Comparison of ENCODE assay signal across 10 mouse cellular contexts in genomic region chr3:152213416-152213815, GRCm38 (mm10). TPM values are rescaled to one million over a fixed set of nuclear protein-coding genes. Genes with fewer than 3 reads are reported as not detected.
DNase-seq lines count a peak whose midpoint lies in the region; ATAC-seq and TF ChIP-seq lines count a peak whose summit lies in the region.
"Had no signal": no experiment of that assay in that cellular context is flagged by ENCODE, and none has a peak within 500 bp of the region (broad histone marks: within the 10 kb centered on the region; RNA-seq: fewer than 3 reads in every experiment).

No protein-coding gene starts in this region.

- no peak overlapping the region for H3K27ac ChIP-seq in liver, embryonic 11.5 days (ENCODE audit: low read depth, low read length)
- no peak overlapping the region for H3K27ac ChIP-seq in embryonic fibroblast, embryonic 13.5 days (ENCODE audit: insufficient read depth, low read length)
- no peak overlapping the region for H3K27ac ChIP-seq in limb, embryonic 10.5 days
- no peak overlapping the region for H3K27ac ChIP-seq in neural tube, embryonic 12.5 days

- intact Hi-C loops in gastrocnemius, postnatal 14 days (cut with DNase I; ENCODE audit: low total_unique reads) = no loop called here

- TF ChIP-seq CTCF in embryonic fibroblast, embryonic 13.5 days (IDR thresholded peaks at IDR 0.05; ENCODE audit: borderline replicate concordance, insufficient read depth, low read length) = no peak

- DNase-seq in liver, embryonic 11.5 days (ENCODE audit: low spot score) = no peak
- DNase-seq in liver = no peak
- DNase-seq in limb, embryonic 10.5 days (ENCODE audit: low spot score) = no peak
- no peak for DNase-seq in adrenal gland, postnatal 36 days
- no peak for DNase-seq in urinary bladder, adult 2 months (ENCODE audit: low spot score)
- DNase-seq in gastrocnemius, postnatal 14 days = no peak

- WGBS in liver, embryonic 11.5 days = 47% methylated on average over 3 of the region's 3 CpGs
- 82% methylated on average over 3 of the region's 3 CpGs for WGBS in limb, embryonic 10.5 days
- 74% methylated on average over 3 of the region's 3 CpGs for WGBS in neural tube, embryonic 12.5 days

- H3K4me2 ChIP-seq in liver, embryonic 11.5 days = peak overlapping the region; percentile 95
- peak overlapping the region; percentile 97 for H3K4me2 ChIP-seq in neural tube, embryonic 12.5 days (replicated peaks)

- no peaks in the 10 kb centered on the region for H3K27me3 ChIP-seq in liver, embryonic 11.5 days (replicated peaks; ENCODE audit: control insufficient read depth, insufficient read depth, low read length)
- no peaks in the 10 kb centered on the region for H3K27me3 ChIP-seq in limb, embryonic 10.5 days (ENCODE audit: low read depth, poor library complexity, severe bottlenecking)
- no peaks in the 10 kb centered on the region for H3K27me3 ChIP-seq in neural tube, embryonic 12.5 days (replicated peaks)
- H3K27me3 ChIP-seq: Patski had no signal

- no peak overlapping the region; the same call in 1 of the 2 replicates for H3K9ac ChIP-seq in liver, embryonic 11.5 days (ENCODE audit: low read depth, low read length)
- 0 out of 2 replicates have a peak overlapping the region, but pooled peaks have one; percentile 17 for H3K9ac ChIP-seq in neural tube, embryonic 12.5 days

- H3K36me3 ChIP-seq in liver, embryonic 11.5 days (ENCODE audit: control insufficient read depth, insufficient read depth, low read length) = peaks cover 30% of the 10 kb centered on the region
- peaks cover 60% of the 10 kb centered on the region for H3K36me3 ChIP-seq in limb, embryonic 10.5 days
- H3K36me3 ChIP-seq in neural tube, embryonic 12.5 days = peaks cover 27% of the 10 kb centered on the region

- no peak for TF ChIP-seq POLR2A in embryonic fibroblast, embryonic 13.5 days (IDR thresholded peaks at IDR 0.05; ENCODE audit: low read depth, low read length)

- H3K4me3 ChIP-seq in liver, embryonic 11.5 days (ENCODE audit: low read depth, low read length) = peak overlapping the region; percentile 11; the same call in 1 of the 2 replicates
- H3K4me3 ChIP-seq in embryonic fibroblast, embryonic 13.5 days (ENCODE audit: insufficient read depth, low read length) = peak overlapping the region; percentile 26
- peak overlapping the region; percentile 98 for H3K4me3 ChIP-seq in limb, embryonic 10.5 days
- H3K4me3 ChIP-seq in neural tube, embryonic 12.5 days = no peak overlapping the region

- no peaks in the 10 kb centered on the region for H3K9me3 ChIP-seq in liver, embryonic 11.5 days (ENCODE audit: control insufficient read depth, low read length)
- H3K9me3 ChIP-seq in limb, embryonic 10.5 days (replicated peaks) = no peaks in the 10 kb centered on the region
- H3K9me3 ChIP-seq in neural tube, embryonic 12.5 days = no peaks in the 10 kb centered on the region

- H3K4me1 ChIP-seq in liver, embryonic 11.5 days (replicated peaks; ENCODE audit: control insufficient read depth, insufficient read depth, low read length) = peaks cover 25% of the 10 kb centered on the region
- 0 out of 2 replicates have a peak, but pooled peaks cover 2% of the 10 kb centered on the region for H3K4me1 ChIP-seq in embryonic fibroblast, embryonic 13.5 days (ENCODE audit: control insufficient read depth, insufficient read depth, low read length)
- peaks cover 30% of the 10 kb centered on the region for H3K4me1 ChIP-seq in limb, embryonic 10.5 days
- H3K4me1 ChIP-seq in neural tube, embryonic 12.5 days = peaks cover 24% of the 10 kb centered on the region

- no peak for ATAC-seq in liver, embryonic 11.5 days (replicated peaks; ENCODE audit: low FRiP score)
- ATAC-seq in neural tube, embryonic 12.5 days (ENCODE audit: low FRiP score, low read depth) = no peak
- ATAC-seq: Patski had no signal

RNA-seq across cellular contexts. Expression of gene Fubp1, which starts 3.2 kb away (rescaled TPM):
- 234 and 253 TPM in 2 replicates for polyA plus RNA-seq in liver, embryonic 11.5 days (2014; fragmentation: Nextera tagmentation; extraction: Ambion mirVana)
- polyA plus RNA-seq in embryonic fibroblast, embryonic 13.5 days (2011; ENCODE audit: insufficient read length, low read depth, missing spikeins) = 138 and 142 TPM in 2 replicates
- 412 and 467 TPM in 2 replicates for polyA plus RNA-seq in limb, embryonic 10.5 days (2016; fragmentation: Nextera tagmentation; extraction: Ambion mirVana)
- polyA plus RNA-seq in neural tube, embryonic 12.5 days (2016; fragmentation: Nextera tagmentation; extraction: Ambion mirVana) = 337 and 352 TPM in 2 replicates
- 100 to 1,000 TPM; 117 to 140 TPM for total RNA-seq in adrenal gland, postnatal 36 days (2021)
- 57.6 and 74.3 TPM in 2 replicates for polyA plus RNA-seq in urinary bladder, adult 2 months (2012; rRNA removed)
- 10 to 100 TPM; 31.5 to 35.2 TPM for total RNA-seq in gastrocnemius, postnatal 14 days (2021)

RNA-seq across cellular contexts. Expression of gene Dnajb4, which starts 3.3 kb away (rescaled TPM):
- 29.7 and 33.1 TPM in 2 replicates for polyA plus RNA-seq in liver, embryonic 11.5 days (2014; fragmentation: Nextera tagmentation; extraction: Ambion mirVana)
- polyA plus RNA-seq in embryonic fibroblast, embryonic 13.5 days (2011; ENCODE audit: insufficient read length, low read depth, missing spikeins) = 94.2 and 127 TPM in 2 replicates
- 14.0 and 20.7 TPM in 2 replicates for polyA plus RNA-seq in limb, embryonic 10.5 days (2016; fragmentation: Nextera tagmentation; extraction: Ambion mirVana)
- 30.3 and 31.5 TPM in 2 replicates for polyA plus RNA-seq in neural tube, embryonic 12.5 days (2016; fragmentation: Nextera tagmentation; extraction: Ambion mirVana)
- total RNA-seq in adrenal gland, postnatal 36 days (2021) = 10 to 100 TPM; 43.4 to 58.1 TPM
- polyA plus RNA-seq in urinary bladder, adult 2 months (2012; rRNA removed) = 38.7 and 39.3 TPM in 2 replicates
- 10 to 100 TPM; 45.4 to 48.2 TPM for total RNA-seq in gastrocnemius, postnatal 14 days (2021)

RNA-seq across cellular contexts. Expression of gene Gipc2, which starts 47.4 kb away (rescaled TPM):
- polyA plus RNA-seq in liver, embryonic 11.5 days (2014; fragmentation: Nextera tagmentation; extraction: Ambion mirVana) = 12.1 and 15.4 TPM in 2 replicates
- polyA plus RNA-seq in embryonic fibroblast, embryonic 13.5 days (2011; ENCODE audit: insufficient read length, low read depth, missing spikeins) = 1.9 and 3.9 TPM in 2 replicates
- polyA plus RNA-seq in limb, embryonic 10.5 days (2016; fragmentation: Nextera tagmentation; extraction: Ambion mirVana) = 2.1 and 4.5 TPM in 2 replicates
- polyA plus RNA-seq in neural tube, embryonic 12.5 days (2016; fragmentation: Nextera tagmentation; extraction: Ambion mirVana) = 2.3 and 2.7 TPM in 2 replicates
- 1 to 10 TPM in 1 of 2 experiments, under 1 TPM in 1; 0.79 to 1.3 TPM for total RNA-seq in adrenal gland, postnatal 36 days (2021)
- polyA plus RNA-seq in urinary bladder, adult 2 months (2012; rRNA removed) = 3.3 and 4.9 TPM in 2 replicates
- total RNA-seq in gastrocnemius, postnatal 14 days (2021) = 1 to 10 TPM in 1 of 2 experiments, under 1 TPM in 1; 0.82 to 1.1 TPM

RNA-seq across cellular contexts. Expression of gene Nexn, which starts 52.7 kb away (rescaled TPM):
- 3.7 and 5.5 TPM in 2 replicates for polyA plus RNA-seq in liver, embryonic 11.5 days (2014; fragmentation: Nextera tagmentation; extraction: Ambion mirVana)
- 144 and 152 TPM in 2 replicates for polyA plus RNA-seq in embryonic fibroblast, embryonic 13.5 days (2011; ENCODE audit: insufficient read length, low read depth, missing spikeins)
- polyA plus RNA-seq in limb, embryonic 10.5 days (2016; fragmentation: Nextera tagmentation; extraction: Ambion mirVana) = 3.0 and 3.1 TPM in 2 replicates
- polyA plus RNA-seq in neural tube, embryonic 12.5 days (2016; fragmentation: Nextera tagmentation; extraction: Ambion mirVana) = 5.1 and 9.0 TPM in 2 replicates
- total RNA-seq in adrenal gland, postnatal 36 days (2021) = 1 to 10 TPM; 2.2 to 3.9 TPM
- polyA plus RNA-seq in urinary bladder, adult 2 months (2012; rRNA removed) = 12.7 and 38.4 TPM in 2 replicates
- total RNA-seq in gastrocnemius, postnatal 14 days (2021) = 100 to 1,000 TPM; 323 to 367 TPM
- polyA plus RNA-seq: liver, adult 2 months had no signal
